Mouse (Mus musculus): ENCODE results near the gene Gsdma3.

- TF ChIP-seq CTCF (IDR thresholded peaks at IDR 0.05; ENCODE audit: low read depth) (no peak), EP300 (IDR thresholded peaks at IDR 0.05; ENCODE audit: low read depth) (no peak)
These were observed 59.5 kb downstream of the Gsdma3 start for GRCm38 (mm10) chr11:98685642-98686041.

All from heart, postnatal 0 days (tissue).